Mouse (Mus musculus) erythroblast, embryonic 14.5 days (primary cell): ENCODE measurements around the gene Prkn.

Experiments
- GATA1 ChIP-seq: IDR thresholded peaks from 2 replicates; pipeline ENCODE4 v1.6.1; 2012; ENCODE audit warnings: low read length, inconsistent platforms, mixed read lengths
- TAL1 ChIP-seq: IDR thresholded peaks from 3 replicates; pipeline ENCODE4 v1.6.1; 2012; ENCODE audit warnings: low read length, inconsistent platforms, mixed read lengths

GRCm38 (mm10) chr17:11644873-11645464 lies 804.8 kb downstream of the Prkn start:
- TF ChIP-seq TAL1 (no peak), GATA1 (no peak)
